Mouse (Mus musculus) heart, adult 2 months (tissue): Measurements from ENCODE around the gene Vti1b.

ENCODE experiments used
- CTCF ChIP-seq: fragments of 200-600 bp; IDR thresholded peaks from 2 replicates; pipeline ENCODE4 v1.8.1; 2022; ENCODE audit warnings: antibody characterized with exemption, mild to moderate bottlenecking, moderate library complexity
- POLR2A ChIP-seq: fragments of 200-500 bp; IDR thresholded peaks from 2 replicates; pipeline ENCODE4 v1.6.1; 2011; ENCODE audit warnings: mild to moderate bottlenecking, low read depth, low read length, control low read depth; ENCODE audit not compliant: insufficient read depth

- no peak for TF ChIP-seq CTCF
- TF ChIP-seq POLR2A, result no peak
Observed at GRCm38 (mm10) chr12:79192193-79192592, 19.7 kb upstream of the Vti1b start, which contains the start of gene Rdh11.
